In the genomic region with DNA sequence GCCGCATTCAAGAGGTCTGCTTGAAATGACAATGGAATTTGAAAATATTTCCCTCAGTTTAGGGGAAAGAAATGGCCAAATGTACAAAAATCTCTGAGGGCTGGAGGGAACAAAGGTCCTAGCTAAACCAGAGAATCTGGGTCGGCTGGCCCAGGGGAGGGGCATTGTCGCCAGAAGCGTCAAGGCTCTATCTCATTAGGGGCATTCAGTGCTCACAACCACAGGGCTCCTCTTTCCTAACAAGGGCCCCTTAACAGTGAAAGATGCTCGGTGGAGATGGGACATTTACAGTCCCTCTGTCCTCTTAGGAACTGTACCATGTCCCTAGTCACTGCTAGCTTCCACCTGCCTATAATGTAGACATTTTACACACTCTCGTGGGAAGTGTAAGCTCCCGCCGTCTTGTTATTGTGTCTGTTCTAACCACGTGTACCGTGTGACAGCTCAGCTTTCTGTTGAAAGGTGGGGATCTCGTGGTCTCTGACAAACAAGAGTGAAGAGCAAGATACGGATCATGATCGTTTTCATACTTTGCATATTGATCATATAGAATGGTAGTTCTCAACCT, we compare ENCODE assay signal across 36 mouse cellular contexts. TPM values are rescaled to one million over a fixed set of nuclear protein-coding genes. Genes with fewer than 3 reads are reported as not detected.
DNase-seq lines count a peak whose midpoint lies in the region; ATAC-seq and TF ChIP-seq lines count a peak whose summit lies in the region.
"Had no signal": no experiment of that assay in that cellular context is flagged by ENCODE, and none has a peak within 500 bp of the region (broad histone marks: within the 10 kb centered on the region; RNA-seq: fewer than 3 reads in every experiment).

No protein-coding gene starts in this region.

- H3K4me3 ChIP-seq in forebrain, embryonic 16.5 days (replicated peaks; ENCODE audit: low read length) = no peak overlapping the region
- no peak overlapping the region for H3K4me3 ChIP-seq in forebrain, postnatal 0 days (ENCODE audit: low read depth, low read length)
- no peak overlapping the region for H3K4me3 ChIP-seq in CH12.LX (replicated peaks in 1 of 3; ENCODE audit: low read depth in 2 of 3, low read length in 2 of 3, poor library complexity in 1 of 3)
- H3K4me3 ChIP-seq in hindbrain, embryonic 13.5 days = no peak overlapping the region
- no peak overlapping the region for H3K4me3 ChIP-seq in midbrain, embryonic 14.5 days (replicated peaks; ENCODE audit: low read depth, low read length)
- H3K4me3 ChIP-seq: embryonic facial prominence, embryonic 13.5 days; forebrain, embryonic 10.5 days; forebrain, embryonic 15.5 days; heart, embryonic 13.5 days; myocyte; neural tube, embryonic 12.5 days; stomach, embryonic 15.5 days had no signal

- TF ChIP-seq EP300 in CH12.LX (IDR thresholded peaks at IDR 0.05; ENCODE audit: low read length) = no peak

- H3K9me3 ChIP-seq in forebrain, embryonic 16.5 days (ENCODE audit: control insufficient read depth, low read length) = no peaks in the 10 kb centered on the region
- no peaks in the 10 kb centered on the region for H3K9me3 ChIP-seq in forebrain, postnatal 0 days (ENCODE audit: low read length)
- H3K9me3 ChIP-seq in CH12.LX (replicated peaks; ENCODE audit: low read length) = peaks cover 4% of the 10 kb centered on the region
- no peaks in the 10 kb centered on the region for H3K9me3 ChIP-seq in hindbrain, embryonic 13.5 days
- H3K9me3 ChIP-seq in midbrain, embryonic 14.5 days (ENCODE audit: control insufficient read depth, low read length) = no peaks in the 10 kb centered on the region
- H3K9me3 ChIP-seq: forebrain, embryonic 10.5 days; forebrain, embryonic 15.5 days; neural tube, embryonic 12.5 days; stomach, embryonic 15.5 days had no signal

- H3K9ac ChIP-seq in forebrain, embryonic 16.5 days (replicated peaks; ENCODE audit: low read depth, low read length) = 0 out of 2 replicates have a peak overlapping the region, but pooled peaks have one; percentile 32
- no peak overlapping the region for H3K9ac ChIP-seq in forebrain, postnatal 0 days
- H3K9ac ChIP-seq in CH12.LX (ENCODE audit: insufficient read depth, low read depth) = no peak overlapping the region
- peak overlapping the region; percentile 29; the same call in 1 of the 2 replicates for H3K9ac ChIP-seq in hindbrain, embryonic 13.5 days
- H3K9ac ChIP-seq in midbrain, embryonic 14.5 days (replicated peaks; ENCODE audit: low read length) = no peak overlapping the region
- H3K9ac ChIP-seq: embryonic facial prominence, embryonic 13.5 days; forebrain, embryonic 15.5 days; heart, embryonic 13.5 days; liver, embryonic 14.5 days; neural tube, embryonic 12.5 days; stomach, embryonic 15.5 days had no signal

- H3K4me2 ChIP-seq in forebrain, embryonic 16.5 days (ENCODE audit: low read length) = no peak overlapping the region
- no peak overlapping the region for H3K4me2 ChIP-seq in forebrain, postnatal 0 days (ENCODE audit: low read depth)
- H3K4me2 ChIP-seq in CH12.LX (ENCODE audit: insufficient read depth, low read depth, poor library complexity, severe bottlenecking) = no peak overlapping the region
- peak overlapping the region; percentile 17; the same call in 1 of the 2 replicates for H3K4me2 ChIP-seq in hindbrain, embryonic 13.5 days
- H3K4me2 ChIP-seq in midbrain, embryonic 14.5 days (ENCODE audit: low read length) = peak overlapping the region; percentile 31
- H3K4me2 ChIP-seq: embryonic facial prominence, embryonic 13.5 days; forebrain, embryonic 15.5 days; heart, embryonic 13.5 days; neural tube, embryonic 12.5 days; stomach, embryonic 15.5 days had no signal

- H3K36me3 ChIP-seq in forebrain, embryonic 16.5 days (ENCODE audit: control insufficient read depth, insufficient read depth) = no peaks in the 10 kb centered on the region
- H3K36me3 ChIP-seq in forebrain, postnatal 0 days (ENCODE audit: insufficient read depth) = no peaks in the 10 kb centered on the region
- no peaks in the 10 kb centered on the region for H3K36me3 ChIP-seq in CH12.LX (replicated peaks in 1 of 2; ENCODE audit: control insufficient read depth in 1 of 2, insufficient read depth in 1 of 2, low read length in 1 of 2)
- H3K36me3 ChIP-seq in hindbrain, embryonic 13.5 days = no peaks in the 10 kb centered on the region
- no peaks in the 10 kb centered on the region for H3K36me3 ChIP-seq in midbrain, embryonic 14.5 days (ENCODE audit: control insufficient read depth, insufficient read depth, low read length)
- H3K36me3 ChIP-seq: embryonic facial prominence, embryonic 13.5 days; forebrain, embryonic 10.5 days; forebrain, embryonic 15.5 days; heart, embryonic 13.5 days; neural tube, embryonic 12.5 days; stomach, embryonic 15.5 days had no signal

- no peaks in the 10 kb centered on the region for H3K79me2 ChIP-seq in CH12.LX (replicated peaks; ENCODE audit: control insufficient read depth, extremely low read depth, insufficient read depth, poor library complexity, severe bottlenecking)

- no peak for TF ChIP-seq RAD21 in CH12.LX (IDR thresholded peaks at IDR 0.05; ENCODE audit: low read depth, low read length)

- no peak for TF ChIP-seq POLR2A in CH12.LX (IDR thresholded peaks at IDR 0.05; ENCODE audit: low read depth, low read length)

- in situ Hi-C loops in CH12.LX (cut with MboI; ENCODE audit: low pct_ligation_motif_present, low pct_unique_long_range_greater_than_20kb, low sequenced_read_pairs) = no loop called here

- no peak for DNase-seq in forebrain, postnatal 0 days
- DNase-seq in CH12.LX (ENCODE audit: extremely low read depth) = no peak
- DNase-seq in midbrain, embryonic 14.5 days = peak; percentile 23
- no peak for DNase-seq in layer of hippocampus, postnatal 10 days (ENCODE audit: low spot score in 2 of 2)
- DNase-seq in thymus, postnatal 4 days = no peak
- DNase-seq in MN1 (ENCODE audit: low spot score) = no peak
- DNase-seq: adrenal gland, postnatal 25 days; cerebellum, adult 18-20 months; cerebellum, postnatal 25 days; heart, postnatal 14 days; kidney, adult 9 months; kidney, postnatal 10 days; liver; lung, adult 2 months; lung, postnatal 14 days; thymus, postnatal 25 days had no signal

- no peak for ATAC-seq in forebrain, embryonic 16.5 days
- no peak for ATAC-seq in forebrain, postnatal 0 days
- ATAC-seq in hindbrain, embryonic 13.5 days (ENCODE audit: low FRiP score) = no peak
- peak; percentile 15; the same call in 1 of the 2 replicates for ATAC-seq in midbrain, embryonic 14.5 days (ENCODE audit: low FRiP score, low TSS enrichment)
- ATAC-seq: forebrain, embryonic 15.5 days; intestine, embryonic 16.5 days had no signal

- H3K27ac ChIP-seq in forebrain, embryonic 16.5 days (ENCODE audit: low read length) = no peak overlapping the region
- H3K27ac ChIP-seq in forebrain, postnatal 0 days (ENCODE audit: low read depth, low read length) = no peak overlapping the region
- H3K27ac ChIP-seq in CH12.LX (ENCODE audit: insufficient read depth, low read depth) = no peak overlapping the region
- H3K27ac ChIP-seq in hindbrain, embryonic 13.5 days = no peak overlapping the region
- H3K27ac ChIP-seq in midbrain, embryonic 14.5 days (replicated peaks; ENCODE audit: low read depth, low read length) = no peak overlapping the region
- H3K27ac ChIP-seq: embryonic facial prominence, embryonic 13.5 days; forebrain, embryonic 10.5 days; forebrain, embryonic 15.5 days; heart, embryonic 13.5 days; liver, embryonic 14.5 days; neural tube, embryonic 12.5 days; stomach, embryonic 15.5 days had no signal

- H3K4me1 ChIP-seq in forebrain, embryonic 16.5 days (replicated peaks; ENCODE audit: control insufficient read depth, insufficient read depth, low read length) = no peaks in the 10 kb centered on the region
- H3K4me1 ChIP-seq in forebrain, postnatal 0 days (ENCODE audit: insufficient read depth) = no peaks in the 10 kb centered on the region
- H3K4me1 ChIP-seq in CH12.LX (ENCODE audit: control insufficient read depth in 1 of 2, insufficient read depth in 2 of 2) = peaks cover 0 to 5% of the 10 kb centered on the region in 2 experiments; a peak in 1 of 4 replicates
- H3K4me1 ChIP-seq in hindbrain, embryonic 13.5 days (replicated peaks) = peaks cover 8% of the 10 kb centered on the region
- H3K4me1 ChIP-seq in midbrain, embryonic 14.5 days (ENCODE audit: control insufficient read depth, insufficient read depth, low read length) = no peaks in the 10 kb centered on the region
- H3K4me1 ChIP-seq: embryonic facial prominence, embryonic 13.5 days; forebrain, embryonic 15.5 days; heart, embryonic 13.5 days; neural tube, embryonic 12.5 days; stomach, embryonic 15.5 days had no signal

- WGBS in forebrain, embryonic 16.5 days = 44% methylated on average over 13 of the region's 13 CpGs
- WGBS in forebrain, postnatal 0 days = 43% methylated on average over 13 of the region's 13 CpGs
- WGBS in hindbrain, embryonic 13.5 days = 49% methylated on average over 13 of the region's 13 CpGs
- 22% methylated on average over 13 of the region's 13 CpGs for whole genome bisulfite sequencing in midbrain, embryonic 14.5 days

- TF ChIP-seq CTCF in forebrain, postnatal 0 days (IDR thresholded peaks at IDR 0.05; ENCODE audit: low read depth) = no peak
- TF ChIP-seq CTCF in CH12.LX (conservative IDR thresholded peaks at IDR 0.05 in 1 of 2, IDR thresholded peaks at IDR 0.05 in 1 of 2; ENCODE audit: low read depth in 2 of 2, low read length in 2 of 2) = no peak

- H3K27me3 ChIP-seq in forebrain, embryonic 16.5 days (replicated peaks; ENCODE audit: control insufficient read depth, insufficient read depth, low read length) = no peaks in the 10 kb centered on the region
- H3K27me3 ChIP-seq in forebrain, postnatal 0 days (ENCODE audit: insufficient read depth, low read length) = no peaks in the 10 kb centered on the region
- no peaks in the 10 kb centered on the region for H3K27me3 ChIP-seq in CH12.LX (replicated peaks)
- 0 out of 2 replicates have a peak, but pooled peaks cover 3% of the 10 kb centered on the region for H3K27me3 ChIP-seq in hindbrain, embryonic 13.5 days
- no peaks in the 10 kb centered on the region for H3K27me3 ChIP-seq in midbrain, embryonic 14.5 days (ENCODE audit: control insufficient read depth, insufficient read depth, low read length)
- H3K27me3 ChIP-seq: embryonic facial prominence, embryonic 13.5 days; forebrain, embryonic 15.5 days; neural tube, embryonic 12.5 days; stomach, embryonic 15.5 days had no signal

- dilution Hi-C loops in CH12.LX (cut with MboI; ENCODE audit: extremely low pct_ligation_motif_present, extremely low pct_unique_long_range_greater_than_20kb, low sequenced_read_pairs) = no loop called here

TF ChIP-seq in CH12.LX, 34 proteins besides CTCF, POLR2A, EP300 and RAD21 (continues in another document):
- TF ChIP-seq ETS1 (conservative IDR thresholded peaks at IDR 0.05; ENCODE audit: low read depth, low read length) = no peak

RNA-seq across cellular contexts. Expression of gene Stfa3, which starts 16.0 kb away (rescaled TPM):
- polyA plus RNA-seq in forebrain, embryonic 16.5 days (2015; fragmentation: Nextera tagmentation; extraction: Ambion mirVana) = 0.72 TPM in 1 of 2 replicates, not detected in the other
- not detected in 2 replicates for total RNA-seq in forebrain, postnatal 0 days (2014; rRNA removed)
- polyA plus RNA-seq in forebrain, postnatal 0 days (2015; fragmentation: Nextera tagmentation; extraction: Ambion mirVana) = 0.82 TPM in 1 of 2 replicates, not detected in the other
- total RNA-seq in CH12.LX (2012; rRNA removed) (not detected in 2 replicates), CH12.LX (2014; rRNA removed) (not detected in 2 replicates)
- not detected in 2 replicates for polyA plus RNA-seq in CH12.LX (2012; ENCODE audit: insufficient read length, low read depth)
- polyA plus RNA-seq in hindbrain, embryonic 13.5 days (2015; fragmentation: Nextera tagmentation; extraction: Ambion mirVana) = not detected in 2 replicates
- polyA plus RNA-seq in midbrain, embryonic 14.5 days (2014; fragmentation: Nextera tagmentation; extraction: Ambion mirVana) = not detected in 2 replicates
- 1 to 10 TPM in 1 of 2 experiments, not detected in 1; 2.5 TPM for total RNA-seq in layer of hippocampus, postnatal 10 days (2021)
- total RNA-seq: adrenal gland, adult 18-20 months; adrenal gland, postnatal 25 days; gastrocnemius, adult 8-10 months; heart, adult 8-10 months; heart, postnatal 14 days; left cerebral cortex, adult 18-20 months; left cerebral cortex, postnatal 14 days; MEL had no signal
- polyA plus RNA-seq: forebrain, embryonic 10.5 days; forebrain, embryonic 15.5 days; large intestine, adult 2 months; limb, embryonic 11.5 days; lung, adult 2 months; myocyte; small intestine, adult 2 months had no signal

Comparison
In these comparisons a context has a peak if more than half of its experiments do, and no peak if none do; other contexts are left out.
1. H3K9ac ChIP-seq: peak in forebrain, embryonic 16.5 days (single experiment) and hindbrain, embryonic 13.5 days (single experiment); none in forebrain, postnatal 0 days (single experiment), CH12.LX (single experiment) and midbrain, embryonic 14.5 days (single experiment).
2. H3K4me2 ChIP-seq: peak in hindbrain, embryonic 13.5 days (single experiment) and midbrain, embryonic 14.5 days (single experiment); none in forebrain, embryonic 16.5 days (single experiment), forebrain, postnatal 0 days (single experiment) and CH12.LX (single experiment).